Mouse (Mus musculus): Measurements from ENCODE around the gene Slc6a5. TPM values are rescaled to one million over a fixed set of nuclear protein-coding genes. Genes with fewer than 3 reads are reported as not detected.

Slc6a5 gene
- total RNA-seq, 2 experiments from 2014 or later = 0.17 to 0.42 TPM

DNA sequence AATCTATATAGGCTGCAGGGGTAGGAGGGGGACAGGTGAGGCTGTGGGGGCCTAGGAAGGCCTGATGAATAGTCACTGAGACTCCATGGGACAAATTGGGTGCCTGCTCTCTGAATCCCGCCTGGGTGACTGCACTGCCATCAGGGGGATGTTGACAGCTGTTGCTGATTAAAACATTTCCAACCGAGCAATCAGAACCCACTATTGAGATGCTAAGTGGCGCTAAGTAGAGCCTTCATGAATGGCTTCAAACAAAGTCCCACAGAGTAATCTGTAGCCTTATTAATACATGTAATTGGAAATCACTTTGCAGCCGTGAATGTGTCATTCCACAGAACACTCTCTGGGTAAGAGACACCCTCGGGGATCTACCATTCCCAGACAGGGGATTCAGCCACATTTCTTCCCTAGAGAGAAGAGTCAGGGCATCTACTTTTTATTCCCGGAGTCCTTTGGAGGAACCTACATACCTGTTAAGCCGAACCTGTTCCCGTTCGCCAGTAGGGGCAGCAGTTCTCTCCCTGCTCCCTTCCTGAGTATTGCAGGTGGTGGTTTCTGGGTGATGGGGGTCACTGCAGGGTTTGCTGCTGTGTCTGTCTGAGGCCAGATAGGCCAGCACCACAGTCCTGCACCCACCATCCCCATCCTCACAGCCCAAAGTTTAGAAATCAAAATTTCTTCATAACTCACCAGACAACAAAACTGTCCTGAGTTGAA is 71.7 kb downstream of the Slc6a5 start:
- DNase-seq (ENCODE audit: low spot score in 2 of 2) = no peak

DNA sequence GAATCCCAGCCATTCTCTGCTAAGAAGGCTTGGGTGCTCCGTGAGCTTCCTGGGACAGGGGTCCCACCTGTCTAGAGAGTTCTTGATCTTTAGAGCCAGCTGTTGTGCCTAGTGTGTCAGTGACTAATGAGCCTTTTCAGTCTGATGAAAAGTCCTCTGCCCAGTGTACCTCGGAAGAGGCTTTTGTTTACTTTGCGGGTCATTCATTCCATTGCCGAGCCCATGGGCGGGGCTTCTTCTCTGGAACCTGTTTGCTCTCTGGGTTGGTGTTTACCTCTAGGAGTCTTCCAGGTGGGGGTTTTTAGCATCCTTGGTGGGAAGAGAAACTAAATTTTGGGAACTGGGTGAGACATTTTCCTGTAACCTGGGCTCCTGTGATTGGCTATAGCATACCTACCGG is 74.8 kb downstream of the Slc6a5 start:
- DNase-seq (ENCODE audit: low spot score in 2 of 2) = no peak

DNA sequence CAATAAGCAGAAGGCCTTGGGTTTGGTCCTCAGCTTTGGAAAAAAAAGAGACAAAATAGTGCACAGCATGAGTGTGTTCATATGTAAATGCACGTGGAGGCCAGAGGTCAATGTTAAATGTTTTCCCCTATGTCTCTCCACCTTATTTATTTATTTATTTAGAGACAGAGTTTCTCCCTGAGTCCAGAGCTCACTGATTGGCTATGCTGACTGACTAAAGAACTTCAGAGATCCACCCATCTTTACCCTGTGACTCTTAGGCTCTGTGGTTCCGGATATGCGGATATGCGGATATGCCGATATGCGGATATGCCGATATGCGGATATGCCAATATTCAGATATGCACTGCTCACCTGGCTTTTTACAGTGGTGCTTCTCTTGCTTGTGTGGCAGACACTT is 76.0 kb downstream of the Slc6a5 start:
- no peak for DNase-seq (ENCODE audit: low spot score in 2 of 2)

DNA sequence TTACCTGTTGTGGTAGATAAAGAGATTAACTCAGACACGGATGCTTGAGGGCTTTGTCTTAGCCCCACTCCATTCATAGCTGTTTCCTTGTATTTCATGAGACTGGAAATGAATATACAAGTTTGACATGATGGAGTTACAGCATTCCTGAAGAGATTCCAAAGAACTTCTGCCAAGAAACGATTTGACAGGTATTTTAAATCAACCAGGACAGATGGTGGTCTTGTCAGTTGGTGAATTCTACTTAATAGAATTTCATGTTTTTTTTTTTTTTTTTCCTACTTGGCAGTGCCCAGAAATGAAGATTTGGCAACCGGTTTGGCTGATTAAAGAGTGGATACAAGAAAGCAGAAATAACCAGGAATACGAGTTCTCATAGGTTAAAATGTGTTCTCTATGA is 89.4 kb downstream of the Slc6a5 start:
- DNase-seq (ENCODE audit: low spot score in 2 of 2) = no peak

DNA sequence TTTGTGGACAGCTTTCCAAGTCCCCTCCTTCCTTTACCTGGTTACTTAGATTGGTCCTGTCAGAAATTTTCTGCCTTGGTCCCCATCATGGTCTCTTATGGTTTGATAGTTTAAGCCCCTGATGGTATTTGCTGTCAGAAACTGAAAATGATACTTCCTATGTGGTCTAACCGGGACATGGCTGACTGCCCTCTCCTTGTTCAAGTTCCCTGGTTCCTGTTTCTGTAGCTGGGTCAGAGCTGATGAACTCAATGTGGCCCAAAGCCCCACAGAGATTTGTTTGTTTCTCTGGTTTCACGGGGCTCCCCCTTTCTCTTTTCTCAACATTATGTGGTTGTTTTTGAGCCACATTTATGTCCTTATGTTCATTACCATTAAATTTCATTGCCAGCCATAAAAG is 95.3 kb downstream of the Slc6a5 start:
- no peak for DNase-seq (ENCODE audit: low spot score in 2 of 2)

Other genes starting within 250 kb of the Slc6a5 start
- 10 to 100 TPM; 21.1 to 21.2 TPM for gene Htatip2, start 151.0 kb upstream of the Slc6a5 start, total RNA-seq (2021)
- gene Prmt3, start 131.8 kb upstream of the Slc6a5 start, total RNA-seq (2021) = 10 to 100 TPM; 39.4 to 41.1 TPM
- 1 to 10 TPM; 1.5 to 2.1 TPM for gene Nell1, start 64.7 kb downstream of the Slc6a5 start, total RNA-seq (2021)

All from adrenal gland, postnatal 4 days (tissue).